Mouse (Mus musculus) c-Kit-positive CD71-negative TER-119-negative erythroid progenitor cells, embryonic 14.5 days (primary cell): ENCODE results near the gene Foxp1.

ENCODE experiments used
- DNase-seq: peaks from one replicate; pipeline ENCODE4 v3.0.0-alpha.2; 2013; ENCODE audit warnings: low read depth

The Foxp1 gene

DNA sequence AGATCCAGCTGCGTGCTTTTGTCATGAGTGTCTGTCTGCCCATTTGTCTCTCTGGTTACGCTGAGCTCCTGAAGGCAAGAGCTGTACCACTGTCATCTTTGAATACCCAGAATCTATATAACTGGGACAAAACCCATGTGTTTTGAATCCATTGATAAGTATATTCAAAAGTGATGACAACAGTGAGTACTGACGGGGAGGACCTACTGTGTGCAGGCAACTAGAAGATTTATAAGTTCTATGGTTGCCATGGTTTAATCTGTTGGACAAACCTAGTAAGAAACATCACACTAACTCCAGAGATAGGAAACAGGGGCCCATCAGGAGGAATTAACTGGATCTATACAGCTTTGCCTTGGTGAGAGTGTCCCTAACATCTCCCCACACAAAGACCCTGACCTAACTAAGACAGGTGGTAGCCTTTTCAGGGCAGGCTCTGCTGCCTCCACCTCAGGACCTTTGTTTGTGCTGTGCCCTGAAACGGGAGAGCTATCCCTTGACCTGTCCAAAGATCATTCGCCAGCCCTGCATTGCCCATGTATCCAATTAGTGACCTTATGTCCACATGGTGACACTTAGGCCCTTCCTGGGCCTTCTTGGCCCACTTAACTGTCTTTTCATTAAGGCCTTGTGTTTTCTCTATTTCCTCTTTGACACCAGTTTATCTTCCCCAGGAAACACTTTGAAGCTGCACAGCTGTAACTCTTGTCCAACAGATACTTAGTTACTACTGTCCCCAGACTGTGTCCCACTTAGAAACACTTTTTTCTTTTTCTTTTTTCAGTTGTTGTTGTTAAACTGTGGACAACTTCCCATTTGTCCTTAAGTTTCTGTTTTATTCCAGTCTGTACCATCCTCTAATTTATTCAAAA lies 530.4 kb downstream of the Foxp1 start:
- DNase-seq: no peak

DNA sequence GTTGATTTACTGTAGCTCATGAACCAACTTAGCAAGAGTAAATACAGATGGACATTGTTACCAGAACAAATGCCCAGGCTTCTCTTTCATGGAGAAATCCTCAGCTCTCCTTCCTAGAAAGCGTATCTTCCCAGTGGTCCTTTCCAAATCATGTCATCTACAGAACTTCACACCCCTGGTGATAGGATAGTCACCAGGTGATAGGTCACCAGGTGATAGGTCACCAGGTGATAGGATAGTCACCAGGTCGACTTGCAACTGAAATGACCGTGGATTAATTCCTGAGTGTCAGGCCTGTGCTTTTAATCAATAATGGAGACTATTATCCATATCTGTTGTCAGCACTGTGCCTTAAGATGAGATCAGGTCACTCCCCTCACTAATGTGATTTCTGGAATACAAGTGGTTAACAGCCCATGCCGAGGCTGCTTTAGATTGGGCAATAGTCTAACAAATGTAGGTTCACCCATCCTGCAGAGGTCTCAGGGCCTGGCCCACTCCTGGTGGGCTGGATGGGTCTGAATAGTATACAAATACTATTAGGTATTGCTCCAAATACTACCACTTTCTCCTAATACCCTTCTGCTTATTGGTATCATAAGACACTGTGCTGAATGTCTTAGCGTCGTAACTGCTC lies 534.9 kb downstream of the Foxp1 start:
- no peak for DNase-seq

DNA sequence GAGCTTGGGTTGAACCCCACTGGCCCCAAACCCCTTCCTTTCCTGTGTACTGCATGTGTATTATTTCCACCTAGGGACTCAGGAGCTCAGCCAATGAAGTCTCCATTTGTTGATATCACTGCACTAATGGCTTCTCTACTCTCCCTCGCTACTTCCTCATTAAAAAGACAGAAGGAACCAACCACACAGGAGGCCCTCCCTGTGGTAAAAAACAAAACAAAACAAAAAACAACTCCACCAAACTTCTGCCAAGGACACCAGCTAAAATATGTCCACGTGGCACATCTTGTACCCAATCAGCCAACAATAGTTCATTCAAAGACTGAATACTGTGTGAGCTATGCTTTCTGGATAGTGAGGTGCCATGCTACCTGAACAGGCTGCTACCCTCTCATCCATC lies 537.1 kb downstream of the Foxp1 start:
- no peak for DNase-seq

DNA sequence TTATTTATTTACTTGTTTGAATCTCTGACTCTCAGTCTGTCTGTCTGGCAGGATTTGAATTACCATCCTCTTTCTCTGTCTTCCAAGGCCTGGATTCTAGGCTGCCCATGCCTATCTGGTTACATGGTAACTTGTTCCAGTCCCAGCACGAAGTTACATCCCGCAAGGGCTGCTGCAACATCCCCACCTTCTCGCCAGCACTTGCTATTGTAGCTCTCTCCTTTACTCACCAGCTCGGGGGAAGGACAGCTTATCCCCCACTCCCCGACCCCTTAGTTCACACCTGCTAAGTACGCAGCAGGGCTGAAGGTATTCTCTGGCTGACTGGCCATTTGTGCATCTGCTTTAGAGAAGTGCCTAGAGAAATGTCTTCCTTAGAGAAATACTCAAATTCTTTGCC lies 537.9 kb downstream of the Foxp1 start:
- no peak for DNase-seq

DNA sequence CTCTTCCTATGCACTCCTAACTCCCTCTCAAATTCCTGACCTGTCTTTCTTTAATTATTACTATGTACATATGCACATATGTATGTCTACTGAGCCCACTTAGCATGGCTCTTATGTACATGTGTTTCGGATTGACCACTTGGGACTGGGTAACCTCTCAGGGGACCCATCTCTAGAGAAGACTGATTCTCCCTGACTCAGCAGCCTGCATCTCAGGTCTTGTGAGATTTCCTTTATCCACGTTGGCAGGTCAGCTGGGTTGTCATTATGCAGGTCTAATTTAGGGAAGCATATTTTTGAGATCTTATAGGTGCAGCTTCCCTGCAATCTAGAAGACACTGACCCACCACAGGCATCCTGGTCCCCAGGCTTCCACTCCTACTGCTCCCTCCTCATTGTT lies 538.5 kb downstream of the Foxp1 start:
- no peak for DNase-seq

DNA sequence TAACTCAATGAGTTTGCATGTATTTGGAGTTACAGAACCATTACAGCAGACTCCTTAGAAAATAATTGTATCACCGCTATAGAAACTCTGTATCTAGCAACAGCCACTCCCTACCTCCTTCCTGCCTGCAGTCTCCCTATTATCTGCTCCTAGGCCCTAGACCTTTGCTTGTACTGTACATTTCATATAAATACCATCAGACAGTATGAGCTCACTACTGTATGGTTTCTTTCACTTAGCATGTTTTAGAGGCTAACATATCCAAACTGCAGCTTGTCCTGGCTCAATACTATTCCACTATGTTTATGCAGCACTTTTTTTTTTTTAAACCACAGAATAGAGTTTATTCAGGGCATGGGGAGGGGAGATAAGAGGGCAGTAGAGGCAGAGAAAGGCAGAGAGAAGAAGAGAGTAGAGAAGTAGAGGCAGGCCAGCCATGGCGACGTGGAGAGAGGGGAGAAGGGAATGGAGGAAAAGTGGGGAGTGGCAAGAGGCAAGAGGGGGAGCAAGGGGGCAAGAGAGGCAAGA lies 539.1 kb downstream of the Foxp1 start:
- no peak for DNase-seq

DNA sequence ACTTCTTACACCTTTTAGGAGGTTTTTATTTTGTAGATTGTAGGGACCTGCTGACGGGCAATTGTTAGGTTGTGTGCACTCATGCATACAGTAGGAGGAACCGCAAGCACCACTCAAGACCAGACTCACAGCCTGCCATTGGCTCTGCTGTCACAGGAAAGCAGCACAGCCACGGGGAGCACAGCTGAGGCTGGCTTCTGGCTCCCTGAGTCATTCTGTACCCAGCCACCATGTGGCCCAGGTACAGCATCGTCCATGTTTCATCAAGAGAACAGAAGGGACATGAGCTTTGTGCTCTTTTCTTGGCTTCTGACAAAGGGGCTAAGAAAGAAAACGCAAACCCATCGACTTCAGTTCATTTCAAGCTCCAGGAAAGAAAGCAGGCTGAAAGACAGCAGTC lies 541.3 kb downstream of the Foxp1 start:
- DNase-seq: no peak

DNA sequence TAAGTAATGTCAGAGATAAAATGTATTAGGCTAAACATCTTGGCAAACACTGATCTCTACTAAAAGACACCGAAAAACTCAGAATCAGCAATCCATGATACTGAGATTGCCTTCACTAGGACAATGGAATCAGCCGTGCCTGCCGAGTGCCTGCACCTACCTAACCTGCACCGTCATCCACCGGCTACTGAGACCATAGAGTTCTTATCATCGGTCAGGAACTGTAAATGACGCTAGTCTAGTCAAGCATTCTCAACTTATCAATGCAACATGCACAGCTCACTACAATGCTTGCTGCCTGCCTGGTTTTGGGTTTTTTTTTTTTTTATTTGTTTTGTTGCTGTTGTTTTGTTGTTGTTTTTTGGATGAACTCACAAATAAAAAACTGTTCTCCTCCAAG lies 542.1 kb downstream of the Foxp1 start:
- DNase-seq: no peak

DNA sequence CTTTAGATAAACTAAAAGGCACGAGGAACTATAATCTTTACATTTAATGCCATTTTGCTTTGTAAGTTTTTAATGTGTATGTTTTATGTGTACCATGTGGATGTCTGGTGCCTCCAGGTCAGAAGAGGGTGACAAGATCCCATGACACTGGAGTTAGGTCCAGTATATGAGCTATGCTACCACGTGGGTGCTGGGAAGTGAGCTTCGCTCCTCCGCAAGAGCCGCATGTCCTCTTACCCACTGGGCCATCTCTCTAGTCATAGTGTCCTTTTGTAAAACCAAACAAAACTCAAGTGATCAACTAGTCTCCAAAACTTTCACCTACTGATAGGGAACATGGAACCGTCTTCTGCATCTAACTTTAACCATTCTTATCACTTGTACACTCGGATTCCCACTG lies 542.5 kb downstream of the Foxp1 start:
- DNase-seq: no peak

DNA sequence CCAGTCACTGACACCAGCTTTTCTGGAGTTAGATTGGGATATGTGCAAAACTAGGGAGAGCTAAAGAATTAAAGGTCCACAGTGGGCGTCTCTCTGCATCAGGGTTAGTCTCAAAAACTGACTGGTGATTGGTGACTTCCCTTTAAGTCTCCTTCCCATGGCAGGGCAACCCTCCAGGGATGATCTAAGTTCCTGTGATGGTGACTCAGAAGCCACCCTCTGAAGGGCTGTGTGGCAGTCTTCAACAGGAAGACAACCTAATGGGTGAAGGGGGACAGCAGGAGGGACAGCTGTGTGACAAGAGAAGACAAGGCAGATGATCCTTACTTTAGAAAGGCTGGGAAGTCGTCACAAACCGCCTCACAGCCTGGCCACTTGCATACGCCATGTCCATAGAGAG lies 544.7 kb downstream of the Foxp1 start:
- no peak for DNase-seq

DNA sequence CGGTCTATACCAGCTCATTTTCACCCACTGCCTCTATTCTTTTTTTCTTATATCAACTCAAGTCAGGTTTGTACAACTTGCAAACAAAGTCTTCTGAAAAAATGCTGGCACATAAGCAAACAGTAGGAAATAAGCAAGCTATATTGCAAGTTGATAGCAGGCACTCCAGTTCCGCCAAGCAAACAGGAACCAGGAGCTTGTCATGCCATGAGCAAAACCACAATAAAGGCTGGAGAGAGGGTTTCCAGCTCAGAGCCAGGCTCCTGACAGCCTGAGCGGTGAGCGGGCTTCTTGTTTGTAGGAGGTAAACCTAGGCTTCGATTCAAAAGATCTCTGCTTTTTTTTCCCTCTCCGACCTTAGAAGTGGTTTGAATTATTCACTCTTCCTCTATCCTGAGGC lies 546.6 kb downstream of the Foxp1 start:
- DNase-seq: no peak

DNA sequence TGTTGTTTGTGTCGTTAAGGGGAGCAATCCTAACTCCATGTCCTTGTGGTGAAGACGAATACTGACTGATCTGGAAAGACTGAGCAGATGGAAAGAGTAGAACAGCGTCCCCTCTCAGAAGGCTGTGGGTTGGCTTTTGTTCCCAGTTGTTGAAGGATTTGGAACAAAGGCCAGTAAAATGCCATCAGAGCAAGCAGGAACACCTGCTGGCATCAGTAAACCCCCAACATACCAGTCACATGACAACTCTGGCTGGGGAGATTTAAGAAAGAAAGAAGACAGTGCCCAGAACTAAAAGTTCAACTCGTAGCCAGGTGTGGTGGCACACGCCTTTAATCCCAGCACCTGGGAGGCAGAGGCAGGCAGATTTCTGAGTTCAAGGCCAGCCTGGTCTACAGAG lies 549.1 kb downstream of the Foxp1 start:
- DNase-seq: no peak

DNA sequence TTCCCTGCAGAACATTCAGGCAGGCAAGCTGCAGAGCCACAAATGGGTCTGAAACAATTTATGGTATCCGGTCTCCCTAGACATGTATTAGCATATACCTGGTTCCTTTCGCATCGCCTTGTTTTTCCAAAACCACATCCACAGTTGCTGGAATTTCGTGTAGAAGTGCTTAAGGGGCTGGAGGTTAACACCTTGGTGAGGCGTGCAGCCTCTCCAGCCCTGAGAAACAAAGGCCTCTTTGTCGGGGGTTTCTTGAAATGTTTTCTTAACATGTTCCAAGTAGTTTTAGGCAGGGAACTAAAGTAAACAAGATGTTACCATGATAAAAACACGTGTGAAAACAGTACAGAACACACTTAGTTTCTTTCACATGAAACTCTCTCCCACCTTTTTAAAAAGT lies 550.1 kb downstream of the Foxp1 start:
- no peak for DNase-seq

DNA sequence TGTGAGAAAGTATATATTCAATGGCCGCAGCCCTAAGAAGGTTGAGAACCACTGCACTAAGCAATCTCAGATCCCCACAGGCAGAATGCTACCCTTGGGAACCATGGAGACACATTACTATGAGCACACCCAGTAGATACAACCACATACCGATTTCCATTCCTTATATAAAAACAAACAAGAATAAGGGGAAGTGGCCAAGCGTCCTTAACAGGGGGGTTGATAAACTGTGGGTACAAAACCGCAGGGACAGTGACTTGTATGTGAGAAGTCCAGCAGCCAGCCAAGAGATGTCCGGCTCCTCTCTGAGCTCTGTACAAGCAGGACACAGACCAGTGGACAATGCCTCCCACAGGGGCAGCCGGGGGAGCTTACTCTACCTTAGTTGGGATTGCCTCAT lies 563.2 kb downstream of the Foxp1 start:
- no peak for DNase-seq

DNA sequence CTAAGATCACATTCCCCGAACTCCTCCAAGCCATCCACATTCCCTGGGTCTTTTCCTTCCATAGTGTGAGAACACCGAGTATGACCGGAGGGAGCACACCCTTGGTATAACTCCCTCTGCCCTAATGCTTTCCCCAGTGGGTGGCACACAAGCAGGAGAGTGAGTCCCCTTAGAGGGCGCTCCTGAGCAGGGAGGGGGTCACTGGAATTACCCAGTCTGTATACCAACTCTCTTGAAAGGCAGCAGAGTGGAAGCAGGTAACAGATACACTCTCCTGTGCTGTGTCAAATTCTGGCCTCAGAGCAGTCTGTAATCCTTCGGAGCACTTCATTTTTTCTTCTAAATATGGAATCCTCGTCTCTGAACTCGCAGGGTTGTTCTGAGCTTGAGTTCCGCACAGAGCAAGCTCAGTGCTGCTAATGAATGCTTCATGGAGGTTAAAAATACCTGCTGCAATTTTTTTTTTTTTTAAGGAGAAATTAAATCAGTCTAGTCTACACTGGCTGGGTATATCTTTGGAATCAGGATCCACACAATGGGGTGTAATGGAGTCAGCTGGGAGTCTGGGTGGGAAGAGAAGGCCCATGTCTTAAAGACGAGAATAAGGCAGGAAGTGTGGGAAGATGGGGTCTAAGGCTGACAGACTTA lies 565.9 kb downstream of the Foxp1 start:
- DNase-seq: no peak

DNA sequence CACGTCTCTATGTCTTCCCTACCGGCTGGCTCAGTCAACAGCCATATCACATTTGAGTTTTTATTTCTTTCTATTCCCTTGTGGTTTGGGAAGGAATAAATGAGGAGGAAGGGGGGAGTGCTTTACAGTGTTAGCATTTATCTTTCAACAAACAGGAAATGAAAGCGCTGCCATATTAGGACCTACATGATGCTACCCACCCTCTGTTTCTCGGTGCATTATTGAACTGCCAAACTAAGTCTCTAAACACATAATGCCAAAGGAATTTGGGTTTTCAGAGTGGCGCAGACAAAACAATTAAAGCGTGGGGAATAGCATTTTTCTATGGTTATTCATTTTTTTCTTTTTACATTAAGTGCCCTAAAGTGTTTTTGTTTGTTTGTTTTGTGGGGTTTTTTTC lies 566.8 kb downstream of the Foxp1 start:
- DNase-seq: no peak

DNA sequence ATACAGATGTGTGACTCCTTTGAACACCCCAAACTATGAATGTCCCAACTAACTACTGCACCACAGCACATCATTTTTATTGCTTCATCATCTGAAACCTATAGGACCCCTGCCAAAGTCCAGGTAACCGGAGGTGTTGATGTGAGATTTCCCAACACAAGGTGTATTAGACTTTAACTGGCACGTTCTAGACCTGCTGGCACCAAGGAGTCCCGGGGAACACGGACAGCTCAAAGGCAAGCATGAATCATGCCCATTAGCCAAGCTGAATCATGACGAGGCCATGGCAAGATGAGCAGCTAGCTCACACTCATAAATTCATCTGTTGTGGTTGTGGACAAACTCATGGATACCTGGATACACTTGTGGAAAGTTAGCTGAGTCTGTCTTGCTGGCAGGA lies 568.1 kb downstream of the Foxp1 start:
- no peak for DNase-seq

DNA sequence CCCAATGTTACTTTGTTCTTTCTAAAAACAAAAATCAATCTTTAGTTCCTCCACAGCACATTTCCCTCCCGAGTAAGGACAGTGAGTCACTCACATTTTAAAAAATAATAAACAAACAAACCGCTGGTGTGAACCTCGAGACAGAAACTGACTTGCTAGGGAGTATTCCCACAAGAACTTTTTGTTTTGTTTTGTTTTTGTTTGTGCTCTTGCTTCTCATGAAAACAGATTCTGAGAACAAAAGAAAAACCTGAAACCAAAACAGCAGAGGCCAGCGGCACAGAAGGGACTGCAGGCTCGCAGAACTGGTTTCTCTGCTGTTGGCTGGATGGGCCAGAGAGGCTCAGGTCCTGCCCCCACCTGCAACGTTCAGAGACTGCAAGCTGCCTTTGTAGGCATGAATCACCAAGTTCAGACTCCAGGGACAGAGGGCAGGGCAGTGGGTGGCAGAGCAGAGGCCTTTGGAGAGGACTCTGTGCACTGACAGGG lies 572.8 kb downstream of the Foxp1 start:
- no peak for DNase-seq

DNA sequence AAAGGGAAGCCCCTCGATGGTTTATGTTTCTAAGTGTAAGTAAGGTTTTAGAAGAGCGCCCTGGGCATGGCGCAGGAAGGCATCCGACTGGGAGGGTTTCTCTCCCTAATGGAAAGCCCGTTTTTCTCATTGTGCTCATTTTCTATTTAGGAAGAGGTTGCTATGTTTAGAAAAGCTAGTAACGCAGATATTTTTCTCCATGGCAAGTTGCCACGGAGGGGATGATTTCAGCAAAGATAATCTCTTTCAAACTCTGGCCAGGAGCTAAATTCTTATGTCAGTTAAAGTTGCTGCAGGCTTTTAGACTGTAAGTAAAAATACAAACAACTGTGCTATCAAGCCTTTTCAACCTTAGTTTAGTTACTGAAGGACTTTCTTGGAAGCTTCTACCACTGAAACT lies 573.2 kb downstream of the Foxp1 start:
- DNase-seq: no peak

DNA sequence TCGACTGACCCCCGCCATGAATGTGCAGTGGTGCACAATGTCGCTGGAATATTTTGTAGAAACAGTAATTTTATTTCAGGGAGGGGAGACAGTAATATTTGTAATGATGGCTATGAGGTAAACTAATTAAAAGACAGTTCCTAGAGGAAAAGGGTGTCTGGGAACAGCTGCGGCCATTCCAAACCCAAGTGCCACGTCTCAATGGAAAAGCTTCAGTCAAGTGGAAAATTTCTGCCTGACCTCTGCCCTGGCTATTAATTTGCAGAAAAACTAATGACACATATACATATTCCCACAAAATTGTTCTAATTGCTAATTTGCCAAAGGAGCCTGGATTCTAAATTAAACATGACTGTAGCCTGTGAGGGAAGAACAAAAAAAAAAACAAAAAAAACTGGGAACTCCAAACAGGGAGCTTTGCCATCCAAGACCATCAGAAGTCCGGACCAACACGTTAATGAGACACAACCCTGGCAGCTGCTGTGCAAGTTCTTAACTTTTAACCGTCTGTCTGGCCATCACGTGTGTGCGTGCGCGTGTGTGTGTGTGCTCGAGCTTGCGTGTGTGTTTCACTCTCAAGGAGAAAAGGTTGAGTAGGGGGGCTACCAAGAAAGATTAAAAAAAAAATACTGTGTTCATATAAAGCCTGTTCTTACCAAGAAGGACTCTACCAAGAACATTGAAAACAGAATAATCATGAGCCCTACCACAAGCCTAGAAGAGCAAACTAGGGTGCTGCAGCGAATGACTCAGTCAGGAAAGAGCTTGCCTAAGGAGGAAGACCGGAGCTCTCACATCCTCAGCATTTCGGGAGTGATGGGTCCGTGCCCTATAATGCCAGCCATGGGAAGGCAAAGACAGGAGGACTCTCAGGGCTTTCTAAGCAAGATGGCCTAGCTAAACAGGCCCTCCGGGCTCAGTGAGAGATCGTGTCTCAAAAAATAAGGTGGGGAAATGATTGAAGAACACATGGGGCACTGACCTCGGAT lies 574.1 kb downstream of the Foxp1 start:
- DNase-seq: no peak

DNA sequence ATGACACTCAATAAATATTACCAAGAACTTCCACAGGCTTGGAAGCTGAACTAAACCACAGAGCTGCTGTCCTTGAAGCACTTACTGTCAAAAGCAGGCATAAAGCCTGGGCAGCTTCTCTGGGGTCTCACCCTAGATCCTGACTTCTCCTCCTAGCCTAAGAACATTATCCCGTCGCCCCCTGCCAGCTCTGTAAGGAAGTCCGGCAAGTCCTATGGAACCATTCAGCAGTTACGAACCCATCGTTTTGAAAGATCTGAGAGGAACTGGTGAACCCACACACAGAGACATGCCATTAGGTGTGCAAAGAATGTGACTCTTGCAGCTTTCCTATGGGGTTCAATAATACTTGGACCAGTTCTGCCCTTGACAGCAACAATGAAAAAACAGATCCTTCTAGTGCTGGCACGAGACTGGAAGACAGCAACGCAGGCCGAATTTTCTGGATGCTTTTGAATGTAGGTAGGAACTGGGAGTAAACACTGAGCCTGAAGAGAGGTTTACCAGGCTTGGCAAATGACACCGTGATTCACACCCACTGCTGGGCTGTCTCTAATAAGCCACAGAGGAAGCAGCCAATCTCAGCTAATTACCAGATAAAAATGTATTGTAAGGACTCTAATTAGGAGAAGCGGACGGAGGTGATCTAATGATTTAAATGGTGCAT lies 574.9 kb downstream of the Foxp1 start:
- no peak for DNase-seq
